Mouse (Mus musculus) cerebellum, adult 2 months (tissue): ENCODE data around the gene Lrrtm1.

Experiments used
- CTCF ChIP-seq: fragments of 200-500 bp; IDR thresholded peaks from 2 replicates; pipeline ENCODE4 v1.5.1; 2011; ENCODE audit warnings: low read depth, mild to moderate bottlenecking, control low read depth, low read length, moderate library complexity, borderline replicate concordance; ENCODE audit not compliant: insufficient read depth
- POLR2A ChIP-seq: fragments of 200-500 bp; IDR thresholded peaks from 2 replicates; pipeline ENCODE4 v1.6.1; 2011; ENCODE audit warnings: low read length, control low read depth, borderline replicate concordance; ENCODE audit not compliant: insufficient read depth

DNA sequence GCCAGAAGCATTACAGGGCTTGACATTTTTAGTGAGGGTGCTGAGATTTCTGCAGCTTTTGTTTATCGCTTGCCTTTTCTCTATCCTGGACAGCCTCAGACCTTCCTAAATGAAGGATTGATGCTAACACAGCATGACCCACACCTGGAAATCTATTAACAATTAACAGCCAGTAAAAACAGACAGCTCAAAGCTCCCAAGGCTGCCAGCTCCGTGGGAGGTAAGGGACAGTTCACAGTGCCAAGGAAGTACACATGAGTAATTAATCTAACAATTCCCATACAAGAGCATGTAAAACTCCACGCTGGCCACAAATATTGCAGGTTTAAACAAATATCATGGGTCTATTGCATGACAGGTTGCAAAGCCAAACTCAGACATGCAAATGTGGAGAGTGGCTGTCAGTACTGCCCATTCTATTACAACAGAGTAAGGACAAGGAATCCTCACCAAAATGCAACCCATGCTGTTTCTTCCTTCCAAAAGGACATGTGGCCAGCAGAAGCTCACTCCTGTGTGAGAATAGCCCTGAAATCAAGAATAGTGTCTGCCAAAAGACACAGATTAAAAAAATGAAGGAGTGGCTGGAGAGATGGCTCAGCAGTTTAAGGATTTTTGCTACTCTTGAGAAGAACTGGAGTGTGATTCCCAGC is 28.6 kb upstream of the Lrrtm1 start:
- TF ChIP-seq POLR2A (no peak), CTCF (no peak)
